Mouse (Mus musculus) regulatory T cell (primary cell): Measurements from ENCODE around the gene Tjp2.

Source experiments
- in situ Hi-C: fragments of 300-600 bp; cut with MboI, MseI; formaldehyde crosslinking; loops from one replicate; pipeline ENCODE4 v1.15.1; 2025; ENCODE audit warnings: high pct_unique_total_duplicates

Gene Tjp2

GRCm38 (mm10) chr19:24183680-24184235 lies 41.1 kb downstream of the Tjp2 start:
- in situ Hi-C loops, result no loop called here

- in situ Hi-C loops, result no loop called here
Observed at GRCm38 (mm10) chr19:24180415-24180814, 44.4 kb downstream of the Tjp2 start.

GRCm38 (mm10) chr19:24178086-24178485 lies 46.7 kb downstream of the Tjp2 start:
- in situ Hi-C loops, result loop anchor here (5.0 kb wide), 1 partner anchor 104 kb away; the partner anchor contains the start of gene Fxn

GRCm38 (mm10) chr19:24176692-24177091 lies 48.1 kb downstream of the Tjp2 start:
- in situ Hi-C loops, result loop anchor here (5.0 kb wide), 1 partner anchor 106 kb away; the partner anchor contains the start of gene Fxn

- in situ Hi-C loops, result loop anchor here (5.0 kb wide), 1 partner anchor 107 kb away; the partner anchor contains the start of gene Fxn
Observed at GRCm38 (mm10) chr19:24174896-24175295, 49.9 kb downstream of the Tjp2 start.

GRCm38 (mm10) chr19:24173608-24174523 lies 51.0 kb downstream of the Tjp2 start:
- in situ Hi-C loops, result no loop called here

GRCm38 (mm10) chr19:24173020-24173419 lies 51.8 kb downstream of the Tjp2 start:
- in situ Hi-C loops, result no loop called here

GRCm38 (mm10) chr19:24168531-24168930 lies 56.3 kb downstream of the Tjp2 start:
- in situ Hi-C loops, result no loop called here

GRCm38 (mm10) chr19:24166516-24167091 lies 58.2 kb downstream of the Tjp2 start:
- in situ Hi-C loops, result no loop called here

GRCm38 (mm10) chr19:24163974-24164373 lies 60.9 kb downstream of the Tjp2 start:
- in situ Hi-C loops, result no loop called here

- in situ Hi-C loops, result no loop called here
Observed at GRCm38 (mm10) chr19:24160460-24160859, 64.4 kb downstream of the Tjp2 start.

- in situ Hi-C loops, result no loop called here
Observed at GRCm38 (mm10) chr19:24159751-24160150, 65.1 kb downstream of the Tjp2 start.

GRCm38 (mm10) chr19:24159334-24159733 lies 65.5 kb downstream of the Tjp2 start:
- in situ Hi-C loops, result no loop called here

GRCm38 (mm10) chr19:24156067-24156455 lies 68.8 kb downstream of the Tjp2 start:
- in situ Hi-C loops, result no loop called here

GRCm38 (mm10) chr19:24155395-24156066 lies 69.3 kb downstream of the Tjp2 start:
- in situ Hi-C loops, result no loop called here

GRCm38 (mm10) chr19:24153266-24154023 lies 71.4 kb downstream of the Tjp2 start:
- in situ Hi-C loops, result loop anchor here (5.0 kb wide), 1 partner anchor 59 kb away; no protein-coding TSS in a partner anchor

- in situ Hi-C loops, result no loop called here
Observed at GRCm38 (mm10) chr19:24144009-24144408, 80.8 kb downstream of the Tjp2 start.

- in situ Hi-C loops, result no loop called here
Observed at GRCm38 (mm10) chr19:24142621-24143061, 82.2 kb downstream of the Tjp2 start.

- in situ Hi-C loops, result no loop called here
Observed at GRCm38 (mm10) chr19:24140298-24140697, 84.5 kb downstream of the Tjp2 start.

GRCm38 (mm10) chr19:24137392-24137791 lies 87.4 kb downstream of the Tjp2 start:
- in situ Hi-C loops, result loop anchor here (10.0 kb wide), 1 partner anchor 57 kb away; no protein-coding TSS in a partner anchor

- in situ Hi-C loops, result loop anchor here (10.0 kb wide), 1 partner anchor 60 kb away; no protein-coding TSS in a partner anchor
Observed at GRCm38 (mm10) chr19:24134991-24135390, 89.8 kb downstream of the Tjp2 start.
